Mouse (Mus musculus) myocyte (in vitro differentiated cells): ENCODE data around the gene Asb5.

Experiments used
- CEBPB ChIP-seq: IDR thresholded peaks from 2 replicates; pipeline ENCODE4 v1.6.1; 2011; ENCODE audit warnings: mild to moderate bottlenecking, moderate library complexity; ENCODE audit not compliant: poor library complexity, insufficient read depth, severe bottlenecking
- E2F4 ChIP-seq: IDR thresholded peaks from one replicate; pipeline ENCODE4 v1.6.1; 2011; ENCODE audit warnings: mild to moderate bottlenecking, control low read depth, moderate library complexity; ENCODE audit not compliant: insufficient read depth
- MAX ChIP-seq: IDR thresholded peaks from one replicate; pipeline ENCODE4 v1.6.1; 2011; ENCODE audit warnings: low read depth, mild to moderate bottlenecking, control low read depth
- MYOD1 ChIP-seq, 3 experiments: IDR thresholded peaks; one replicate each; pipeline ENCODE4 v1.6.1; 2011; ENCODE audit warnings: control low read depth in 2 of 3, low read depth in 2 of 3, mild to moderate bottlenecking in 2 of 3, moderate library complexity in 1 of 3; ENCODE audit not compliant: insufficient read length in 2 of 3, control insufficient read depth in 1 of 3
- MYOG ChIP-seq, 3 experiments: IDR thresholded peaks; one replicate each; pipeline ENCODE4 v1.6.1; 2011; ENCODE audit warnings: control low read depth in 2 of 3, low read depth in 2 of 3, mild to moderate bottlenecking in 2 of 3; ENCODE audit not compliant: insufficient read length in 2 of 3, control insufficient read depth in 1 of 3, insufficient read depth in 1 of 3
- POLR2A ChIP-seq: IDR thresholded peaks from one replicate; pipeline ENCODE4 v1.6.1; 2011; ENCODE audit warnings: low read depth, mild to moderate bottlenecking, control low read depth, moderate library complexity; ENCODE audit not compliant: insufficient read length
- POLR2AphosphoS2 ChIP-seq: IDR thresholded peaks from one replicate; pipeline ENCODE4 v1.6.1; 2011; ENCODE audit warnings: low read depth, control low read depth; ENCODE audit not compliant: insufficient read length
- REST ChIP-seq: IDR thresholded peaks from one replicate; pipeline ENCODE4 v1.6.1; 2011; ENCODE audit warnings: mild to moderate bottlenecking, control low read depth, moderate library complexity; ENCODE audit not compliant: insufficient read depth, insufficient read length
- TCF12 ChIP-seq: IDR thresholded peaks from one replicate; pipeline ENCODE4 v1.6.1; 2011; ENCODE audit warnings: mild to moderate bottlenecking, control low read depth; ENCODE audit not compliant: poor library complexity, insufficient read depth, severe bottlenecking
- USF1 ChIP-seq: IDR thresholded peaks from one replicate; pipeline ENCODE4 v1.6.1; 2011; ENCODE audit warnings: low read depth, mild to moderate bottlenecking, control low read depth, moderate library complexity

- TF ChIP-seq POLR2A (no peak), MAX (no peak), E2F4 (no peak), TCF12 (no peak), POLR2AphosphoS2 (no peak), MYOD1 (IDR thresholded peaks at IDR 0.05; ENCODE audit: control insufficient read depth in 1 of 3, insufficient read length in 2 of 3, low read depth in 2 of 3) (no peak), USF1 (no peak), REST (no peak), CEBPB (no peak), MYOG (IDR thresholded peaks at IDR 0.05; ENCODE audit: control insufficient read depth in 1 of 3, insufficient read depth in 1 of 3, insufficient read length in 2 of 3, low read depth in 2 of 3) (no peak)
Measured at GRCm38 (mm10) chr8:54541331-54541730, 12.0 kb downstream of the Asb5 start.
